Mouse (Mus musculus): ENCODE measurements at regions not wholly inside any gene's neighbourhood (a gene's known extent, or its start where the extent isn't known, plus 50 kb on each side); places are given as distances from the start of the nearest gene placed in this dataset.

- DNase-seq: no peak
Measured at GRCm38 (mm10) chr8:40186715-40187583, 487.9 kb upstream of the Adam24 start.

DNA sequence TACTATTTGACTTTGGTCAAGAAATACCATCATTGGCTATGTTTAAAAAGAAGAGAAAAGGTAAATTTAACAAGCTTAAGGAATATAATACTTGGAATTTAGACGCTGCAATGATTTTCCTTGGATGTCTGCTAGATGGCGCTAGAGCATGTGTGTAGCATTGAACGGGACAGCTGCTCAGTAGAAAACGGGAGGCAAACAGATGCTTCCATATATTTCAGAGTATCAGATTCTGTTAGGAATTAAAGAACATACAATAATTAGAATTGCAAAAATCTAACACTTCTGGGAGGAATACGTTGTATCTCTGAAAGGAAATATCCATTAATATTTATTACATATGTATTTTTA lies 487.3 kb upstream of the Adam24 start:
- peak; percentile 52 for DNase-seq

GRCm38 (mm10) chr8:40192266-40192665 lies 482.6 kb upstream of the Adam24 start:
- DNase-seq: no peak

- DNase-seq: no peak
Measured at GRCm38 (mm10) chr8:40193148-40193547, 481.7 kb upstream of the Adam24 start.

DNA sequence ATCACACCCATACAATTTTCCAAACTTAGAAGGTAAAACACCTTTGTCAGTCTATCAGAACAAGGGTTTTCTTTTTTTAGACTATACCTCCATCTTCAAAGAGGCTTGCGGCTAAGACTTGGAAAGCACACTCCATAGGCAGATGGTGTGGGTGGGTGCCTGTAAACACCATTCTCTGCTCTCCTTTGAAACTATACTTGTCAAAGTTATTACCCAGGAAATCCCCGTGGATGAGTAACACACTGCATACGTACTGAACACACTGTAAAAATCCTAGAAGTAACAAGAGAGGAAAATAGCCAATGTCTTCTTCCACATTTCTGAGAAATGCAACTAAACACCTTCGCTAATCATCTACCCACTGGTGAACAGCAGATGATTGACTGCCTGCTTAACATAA lies 464.0 kb upstream of the Adam24 start:
- DNase-seq: no peak

GRCm38 (mm10) chr8:40223521-40223920 lies 451.4 kb upstream of the Adam24 start:
- DNase-seq: no peak

DNA sequence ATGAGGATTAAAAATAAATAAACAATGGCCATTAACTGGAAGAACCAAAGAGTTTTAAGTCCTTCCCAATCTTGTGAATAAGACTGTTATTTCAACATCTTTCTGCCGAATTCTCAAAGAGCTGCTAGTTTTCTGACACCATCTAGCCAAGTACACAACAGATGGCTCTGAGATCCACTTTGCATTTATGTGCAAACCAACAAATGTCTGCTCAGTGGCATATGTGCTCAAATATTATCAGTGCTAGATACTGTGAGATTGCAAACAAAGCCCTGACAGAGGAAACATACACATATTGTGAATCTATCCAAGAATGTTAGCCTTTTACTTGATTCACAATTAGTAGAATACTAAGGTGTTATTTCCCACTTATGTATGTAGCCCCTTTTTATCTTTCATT lies 447.6 kb upstream of the Adam24 start:
- DNase-seq: no peak
